Mouse (Mus musculus) stomach, embryonic 14.5 days (tissue): ENCODE measurements around the gene Wasf1. TPM values are rescaled to one million over a fixed set of nuclear protein-coding genes. Genes with fewer than 3 reads are reported as not detected.

Source experiments
- ATAC-seq: fragments of 200-750 bp; cut with Nextera tagmentation; 2 replicates; pipeline ENCODE4 v1.8.0; 2017; ENCODE audit warnings: low read depth, moderate TSS enrichment; ENCODE audit not compliant: insufficient number of reproducible peaks, insufficient read depth, low FRiP score
- H3K27ac ChIP-seq: fragments of 300-500 bp; sonication (generic); 2 replicates; pipeline ENCODE4 v1.5.1; 2014; ENCODE audit warnings: mild to moderate bottlenecking, low read length, moderate library complexity, mixed read lengths
- H3K27me3 ChIP-seq: fragments of 300-500 bp; sonication (generic); 2 replicates; pipeline ENCODE4 v1.6.1; 2014; ENCODE audit warnings: low read length, control low read depth, mixed read lengths; ENCODE audit not compliant: control insufficient read depth, insufficient read depth
- H3K36me3 ChIP-seq: fragments of 300-500 bp; sonication (generic); 2 replicates; pipeline ENCODE4 v1.6.1; 2014; ENCODE audit warnings: mild to moderate bottlenecking, control low read depth, low read length, moderate library complexity, mixed read lengths; ENCODE audit not compliant: control insufficient read depth, insufficient read depth
- H3K4me1 ChIP-seq: fragments of 300-500 bp; sonication (generic); 2 replicates; pipeline ENCODE4 v1.6.1; 2014; ENCODE audit warnings: low read length, control low read depth, mixed read lengths; ENCODE audit not compliant: control insufficient read depth, insufficient read depth
- H3K4me2 ChIP-seq: fragments of 300-500 bp; sonication (generic); replicated peaks from 2 replicates; pipeline ENCODE4 v1.6.1; 2014; ENCODE audit warnings: low read depth, low read length, control low read depth
- H3K4me3 ChIP-seq: fragments of 300-500 bp; sonication (generic); 2 replicates; pipeline ENCODE4 v1.5.1; 2014; ENCODE audit warnings: low read depth, low read length, control low read depth
- H3K9ac ChIP-seq: fragments of 300-500 bp; sonication (generic); replicated peaks from 2 replicates; pipeline ENCODE4 v1.6.1; 2014; ENCODE audit warnings: low read depth, mild to moderate bottlenecking, control low read depth, low read length, moderate library complexity, mixed read lengths
- H3K9me3 ChIP-seq: fragments of 300-500 bp; sonication (generic); 2 replicates; pipeline ENCODE4 v1.6.1; 2016; ENCODE audit warnings: low read depth, low read length, control low read depth; ENCODE audit not compliant: control insufficient read depth
- WGBS: fragments of 180-500 bp; shearing (Covaris S2); extraction: QIAGEN DNeasy Blood & Tissue Kit; methylation state at CpG from one replicate; pipeline ENCODE4 v1.1.7; 2014; 5-methylcytosine and 5-hydroxymethylcytosine counted together
- polyA plus RNA-seq: library from polyadenylated mRNA; unstranded; fragments of >200 nt; fragmentation: Nextera tagmentation; extraction: Ambion mirVana; gene quantifications from 2 replicates; pipeline ENCODE4 v1.2.1, GENCODE M21; 2014

Wasf1 gene
- polyA plus RNA-seq, result 17.6 and 18.8 TPM in 2 replicates

DNA sequence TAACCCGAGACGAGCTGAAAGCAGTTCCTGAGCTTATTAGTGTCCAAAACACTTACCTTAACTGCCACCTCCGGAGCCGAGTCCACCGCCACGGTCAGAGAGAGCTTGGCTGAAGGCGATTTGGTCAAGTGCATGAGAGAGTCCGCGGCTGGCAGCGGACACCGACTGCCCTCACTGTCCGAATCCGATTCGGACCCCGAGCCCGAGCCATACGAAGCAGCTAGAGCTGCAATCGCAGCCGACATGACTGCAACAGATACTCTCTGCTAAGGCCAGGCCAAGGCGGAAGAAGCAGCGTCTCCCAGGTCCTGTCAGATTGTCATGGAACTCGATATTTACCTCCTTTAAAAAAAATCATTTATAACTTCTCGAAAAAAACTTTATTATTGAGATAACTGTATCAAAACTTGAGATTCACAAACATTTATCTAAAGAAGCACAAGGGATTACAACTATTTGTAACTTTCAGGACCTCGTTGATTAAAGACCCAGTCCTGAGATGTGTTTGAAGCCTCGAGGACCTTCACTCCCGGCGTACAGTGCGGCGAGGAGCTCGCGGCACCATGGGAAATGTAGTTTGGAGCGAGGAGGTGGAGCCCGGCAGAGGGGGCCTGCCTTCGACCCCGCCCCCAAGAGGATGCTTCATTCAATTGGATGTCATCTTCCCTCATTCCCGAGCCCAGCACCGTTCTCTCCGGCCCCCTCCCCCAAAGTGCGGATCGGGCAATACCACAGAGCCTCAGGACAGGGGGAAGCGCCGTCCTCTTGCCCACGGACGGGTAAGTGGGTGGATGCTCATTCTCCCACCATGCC is at the start of gene Wasf1, which contains the start of gene Cdc40:
TSS of gene Wasf1 (plus strand) at position 645 of the 813 bp plus-strand sequence.
TSS of gene Cdc40 (minus strand) at position 481 of the 813 bp plus-strand sequence.
- peak within 1 kb of the TSS; percentile 96 for H3K4me3 ChIP-seq
- H3K27ac ChIP-seq, result peak within 1 kb of the TSS; percentile 89
- H3K36me3 ChIP-seq, result no peaks in the 10 kb centered on the region
- H3K9ac ChIP-seq, result peak within 1 kb of the TSS; percentile 79
- ATAC-seq, result peak; percentile 97
- no peaks in the 10 kb centered on the region for H3K27me3 ChIP-seq
- under 1% methylated on average over 44 of the region's 44 CpGs for WGBS
- peaks cover 6% of the 10 kb centered on the region; the same call in 1 of the 2 replicates for H3K4me1 ChIP-seq
- peak within 1 kb of the TSS; percentile 88 for H3K4me2 ChIP-seq
- no peaks in the 10 kb centered on the region for H3K9me3 ChIP-seq

DNA sequence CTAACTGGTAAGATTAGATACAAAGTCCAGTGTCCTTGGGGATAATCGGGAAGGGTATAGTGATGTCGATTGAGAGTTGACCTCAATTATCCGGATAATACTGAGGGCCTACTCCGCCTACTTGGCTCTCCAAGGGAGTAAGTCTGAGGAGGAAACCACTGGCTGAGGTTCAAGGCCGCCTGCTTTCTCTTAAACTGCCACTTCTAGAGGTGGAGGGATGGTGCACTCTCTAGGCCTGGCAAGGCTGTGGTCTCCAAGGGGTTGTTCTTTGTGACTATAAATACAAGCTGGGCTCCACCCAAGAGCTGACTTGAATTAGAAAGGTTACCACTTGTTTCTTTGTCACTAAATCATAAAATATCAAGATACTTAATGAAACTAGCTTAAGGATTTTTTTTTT is 43.2 kb upstream of the Wasf1 start:
- no peaks in the 10 kb centered on the region for H3K9me3 ChIP-seq
- H3K36me3 ChIP-seq, result peaks cover 37% of the 10 kb centered on the region
- ATAC-seq, result no peak
- 89% methylated on average over 5 of the region's 5 CpGs for WGBS
- no peak overlapping the region for H3K27ac ChIP-seq
- H3K9ac ChIP-seq, result no peak overlapping the region
- H3K27me3 ChIP-seq, result no peaks in the 10 kb centered on the region
- H3K4me1 ChIP-seq, result no peaks in the 10 kb centered on the region
- H3K4me2 ChIP-seq, result no peak overlapping the region
- H3K4me3 ChIP-seq, result no peak overlapping the region

DNA sequence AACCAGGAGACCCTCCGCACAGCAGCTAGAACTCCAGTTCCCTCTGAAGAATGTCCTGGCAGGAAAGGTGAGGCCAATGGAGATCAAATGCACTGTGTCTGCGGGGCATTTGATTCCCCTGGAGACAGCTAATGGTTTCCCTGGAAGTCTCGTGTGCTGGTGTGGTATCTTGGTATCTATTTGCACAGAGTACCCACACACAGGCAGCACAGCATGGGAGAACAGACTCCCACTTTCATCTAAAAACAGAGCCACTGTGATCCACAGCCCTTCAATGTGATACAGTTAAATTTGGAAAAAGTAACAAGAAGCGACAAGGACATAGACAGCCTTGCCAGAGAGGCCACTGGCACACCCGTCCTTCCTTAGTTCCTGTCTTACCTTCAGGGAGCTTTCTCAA is 39.4 kb upstream of the Wasf1 start:
- Histone ChIP-seq H3K9ac (no peak overlapping the region), H3K4me1 (no peaks in the 10 kb centered on the region), H3K4me2 (no peak overlapping the region), H3K27ac (no peak overlapping the region), H3K9me3 (no peaks in the 10 kb centered on the region), H3K4me3 (no peak overlapping the region), H3K27me3 (no peaks in the 10 kb centered on the region), H3K36me3 (peaks cover 40% of the 10 kb centered on the region)
- no peak for ATAC-seq
- WGBS, result 88% methylated on average over 5 of the region's 5 CpGs

- no peak overlapping the region for H3K9ac ChIP-seq
- WGBS, result 69% methylated on average over 10 of the region's 10 CpGs
- no peak overlapping the region for H3K27ac ChIP-seq
- H3K4me3 ChIP-seq, result no peak overlapping the region
- H3K4me2 ChIP-seq, result no peak overlapping the region
- no peaks in the 10 kb centered on the region for H3K4me1 ChIP-seq
- no peak for ATAC-seq
- peaks cover 40% of the 10 kb centered on the region for H3K36me3 ChIP-seq
- H3K9me3 ChIP-seq, result no peaks in the 10 kb centered on the region
- no peaks in the 10 kb centered on the region for H3K27me3 ChIP-seq
These were observed 38.7 kb upstream of the Wasf1 start for GRCm38 (mm10) chr10:40844546-40844945.

GRCm38 (mm10) chr10:40845626-40846025 is 37.6 kb upstream of the Wasf1 start:
- no peaks in the 10 kb centered on the region for H3K4me1 ChIP-seq
- H3K27ac ChIP-seq, result no peak overlapping the region
- H3K9ac ChIP-seq, result no peak overlapping the region
- no peak overlapping the region for H3K4me2 ChIP-seq
- no peaks in the 10 kb centered on the region for H3K27me3 ChIP-seq
- H3K4me3 ChIP-seq, result no peak overlapping the region
- no peaks in the 10 kb centered on the region for H3K9me3 ChIP-seq
- ATAC-seq, result no peak
- WGBS, result 79% methylated on average over 6 of the region's 6 CpGs
- H3K36me3 ChIP-seq, result peaks cover 38% of the 10 kb centered on the region

GRCm38 (mm10) chr10:40847176-40847874 is 36.0 kb upstream of the Wasf1 start:
- Histone ChIP-seq H3K27ac (no peak overlapping the region), H3K4me2 (no peak overlapping the region), H3K9me3 (no peaks in the 10 kb centered on the region), H3K4me3 (no peak overlapping the region), H3K36me3 (peaks cover 29% of the 10 kb centered on the region), H3K27me3 (no peaks in the 10 kb centered on the region), H3K4me1 (no peaks in the 10 kb centered on the region), H3K9ac (no peak overlapping the region)
- 93% methylated on average over 10 of the region's 10 CpGs for WGBS
- ATAC-seq, result no peak

GRCm38 (mm10) chr10:40850644-40851043 is 32.6 kb upstream of the Wasf1 start:
- 90% methylated on average over 2 of the region's 2 CpGs for WGBS
- ATAC-seq, result no peak

DNA sequence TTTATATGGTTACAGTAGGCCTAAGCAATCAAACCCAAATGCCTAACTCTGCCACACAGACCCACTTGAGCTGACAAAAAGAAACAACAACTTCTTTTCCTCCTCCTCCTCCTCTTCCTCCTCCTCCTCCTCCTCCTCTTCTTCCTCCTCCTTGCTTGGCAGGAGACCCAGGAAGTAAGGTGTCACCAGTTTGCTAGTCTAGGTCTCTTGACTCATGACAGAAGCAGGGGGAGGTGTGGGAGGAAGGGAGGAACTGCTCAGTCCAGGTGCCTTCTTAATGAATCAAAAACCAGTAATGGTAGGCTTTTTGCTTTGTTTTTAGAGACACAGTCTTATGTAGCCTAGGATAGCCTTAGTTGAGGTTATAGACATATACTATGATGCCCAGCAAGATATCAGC is 32.1 kb upstream of the Wasf1 start:
- Histone ChIP-seq H3K27me3 (no peaks in the 10 kb centered on the region), H3K4me3 (no peak overlapping the region), H3K4me2 (no peak overlapping the region), H3K9me3 (no peaks in the 10 kb centered on the region), H3K36me3 (peaks cover 13% of the 10 kb centered on the region), H3K27ac (no peak overlapping the region), H3K9ac (no peak overlapping the region), H3K4me1 (no peaks in the 10 kb centered on the region)
- no peak for ATAC-seq

More at GRCm38 (mm10) chr10:40850644-40851043, 32.6 kb upstream of the Wasf1 start:
- peaks cover 13% of the 10 kb centered on the region for H3K36me3 ChIP-seq
- no peak overlapping the region for H3K9ac ChIP-seq
- H3K4me3 ChIP-seq, result no peak overlapping the region
- no peak overlapping the region for H3K4me2 ChIP-seq
- no peaks in the 10 kb centered on the region for H3K27me3 ChIP-seq
- H3K9me3 ChIP-seq, result no peaks in the 10 kb centered on the region
- no peaks in the 10 kb centered on the region for H3K4me1 ChIP-seq
- H3K27ac ChIP-seq, result no peak overlapping the region
